In genomic region chr14:30641748-30642147, GRCm38 (mm10) we compare ENCODE assay signal across 17 mouse cellular contexts. TPM values are rescaled to one million over a fixed set of nuclear protein-coding genes. Genes with fewer than 3 reads are reported as not detected.
DNase-seq lines count a peak whose midpoint lies in the region; ATAC-seq and TF ChIP-seq lines count a peak whose summit lies in the region.
"Had no signal": no experiment of that assay in that cellular context is flagged by ENCODE, and none has a peak within 500 bp of the region (broad histone marks: within the 10 kb centered on the region; RNA-seq: fewer than 3 reads in every experiment).

No protein-coding gene starts in this region.

- no peak for ATAC-seq in heart, embryonic 16.5 days (replicated peaks; ENCODE audit: extremely low read depth, insufficient read depth, low FRiP score)
- no peak for ATAC-seq in stomach, postnatal 0 days (ENCODE audit: low FRiP score, low TSS enrichment)
- ATAC-seq: midbrain, embryonic 16.5 days; Patski had no signal

- WGBS in heart, embryonic 16.5 days: 65% methylated on average over 2 of the region's 2 CpGs
- WGBS in thymus, adult 2 months: 7% methylated on average over 2 of the region's 2 CpGs
- WGBS in stomach, postnatal 0 days: 56% methylated on average over 2 of the region's 2 CpGs

- no peak for DNase-seq in heart, postnatal 14 days
- DNase-seq in spleen, postnatal 36 days (ENCODE audit: low spot score in 2 of 2): peak; percentile 53 to 58
- DNase-seq in spleen, adult 18-20 months: no peak
- DNase-seq in thymus, adult 2 months: peak; percentile 51
- DNase-seq in right cerebral cortex, adult 18-20 months: no peak
- no peak for DNase-seq in stomach, postnatal 0 days (ENCODE audit: low spot score)
- no peak for DNase-seq in cerebellum, postnatal 10 days
- DNase-seq: cerebellum, adult 11 months; gastrocnemius, postnatal 36 days; kidney, adult 9 months; right cerebral cortex, postnatal 25 days had no signal

- H3K9me3 ChIP-seq in heart, embryonic 16.5 days (replicated peaks; ENCODE audit: control insufficient read depth, low read length): no peaks in the 10 kb centered on the region
- no peaks in the 10 kb centered on the region for H3K9me3 ChIP-seq in stomach, postnatal 0 days (ENCODE audit: control insufficient read depth, low read length)
- H3K9me3 ChIP-seq: hindbrain, embryonic 10.5 days had no signal

- no peaks in the 10 kb centered on the region for H3K27me3 ChIP-seq in heart, embryonic 16.5 days (ENCODE audit: control insufficient read depth, insufficient read depth, low read length)
- no peaks in the 10 kb centered on the region for H3K27me3 ChIP-seq in thymus, adult 2 months (ENCODE audit: control insufficient read depth, insufficient read depth, low read length)
- H3K27me3 ChIP-seq in stomach, postnatal 0 days (ENCODE audit: control insufficient read depth, insufficient read depth, low read length): no peaks in the 10 kb centered on the region
- H3K27me3 ChIP-seq: Patski had no signal

- peaks cover 23% of the 10 kb centered on the region for H3K4me1 ChIP-seq in heart, embryonic 16.5 days (ENCODE audit: control insufficient read depth, insufficient read depth, low read length)
- peaks cover 18% of the 10 kb centered on the region for H3K4me1 ChIP-seq in thymus, adult 2 months (replicated peaks; ENCODE audit: control insufficient read depth, insufficient read depth, low read length)
- no peaks in the 10 kb centered on the region for H3K4me1 ChIP-seq in stomach, postnatal 0 days (replicated peaks; ENCODE audit: control insufficient read depth, insufficient read depth)

- H3K4me3 ChIP-seq in heart, embryonic 16.5 days (ENCODE audit: low read length): no peak overlapping the region
- no peak overlapping the region for H3K4me3 ChIP-seq in thymus, adult 2 months (ENCODE audit: control insufficient read depth, insufficient read depth, low read length)
- H3K4me3 ChIP-seq in stomach, postnatal 0 days (ENCODE audit: low read depth, low read length): no peak overlapping the region
- H3K4me3 ChIP-seq: hindbrain, embryonic 10.5 days; layer of hippocampus, adult 2 months had no signal

- H3K27ac ChIP-seq in heart, embryonic 16.5 days (ENCODE audit: low read length): peak overlapping the region; percentile 34; the same call in 1 of the 2 replicates
- H3K27ac ChIP-seq in thymus, adult 2 months (ENCODE audit: control insufficient read depth, insufficient read depth, low read length): peak overlapping the region; percentile 98
- no peak overlapping the region for H3K27ac ChIP-seq in stomach, postnatal 0 days (replicated peaks)
- H3K27ac ChIP-seq: hindbrain, embryonic 10.5 days; layer of hippocampus, adult 2 months had no signal

- H3K9ac ChIP-seq in heart, embryonic 16.5 days (ENCODE audit: low read length): no peak overlapping the region
- no peak overlapping the region for H3K9ac ChIP-seq in stomach, postnatal 0 days (ENCODE audit: low read length)

- no peak for TF ChIP-seq EP300 in stomach, postnatal 0 days (optimal IDR thresholded peaks at IDR 0.05)

- intact Hi-C loops in heart, postnatal 14 days (cut with DNase I): no loop called here

- no peak for TF ChIP-seq POLR2A in thymus, adult 2 months (IDR thresholded peaks at IDR 0.05; ENCODE audit: control insufficient read depth, extremely low read depth, insufficient read depth, low read length, poor library complexity)

- no peak overlapping the region for H3K4me2 ChIP-seq in heart, embryonic 16.5 days (ENCODE audit: low read depth, low read length)
- H3K4me2 ChIP-seq in stomach, postnatal 0 days (replicated peaks; ENCODE audit: low read depth): no peak overlapping the region
- H3K4me2 ChIP-seq: heart, embryonic 11.5 days had no signal

- no peaks in the 10 kb centered on the region for H3K36me3 ChIP-seq in heart, embryonic 16.5 days (ENCODE audit: control insufficient read depth, insufficient read depth)
- no peaks in the 10 kb centered on the region for H3K36me3 ChIP-seq in thymus, adult 2 months (ENCODE audit: control insufficient read depth, insufficient read depth, low read length)
- no peaks in the 10 kb centered on the region for H3K36me3 ChIP-seq in stomach, postnatal 0 days (ENCODE audit: control insufficient read depth, insufficient read depth, low read length)
- H3K36me3 ChIP-seq: hindbrain, embryonic 10.5 days had no signal

- TF ChIP-seq CTCF in thymus, adult 2 months (IDR thresholded peaks at IDR 0.05; ENCODE audit: borderline replicate concordance, control insufficient read depth, extremely low read depth, insufficient read depth, low read length, poor library complexity): no peak
- no peak for TF ChIP-seq CTCF in stomach, postnatal 0 days (IDR thresholded peaks at IDR 0.05; ENCODE audit: low read depth)

RNA-seq across cellular contexts. Expression of gene Rft1, which starts 12.4 kb away (rescaled TPM):
- polyA plus RNA-seq in heart, embryonic 16.5 days (2015; fragmentation: Nextera tagmentation; extraction: Ambion mirVana): 11.0 and 11.3 TPM in 2 replicates
- 1 to 10 TPM; 9.2 to 9.5 TPM for total RNA-seq in heart, postnatal 14 days (2021)
- polyA plus RNA-seq in thymus, adult 2 months (2012; rRNA removed): 13.8 and 14.0 TPM in 2 replicates
- polyA plus RNA-seq in stomach, postnatal 0 days (2015; fragmentation: Nextera tagmentation; extraction: Ambion mirVana): 12.1 and 12.3 TPM in 2 replicates

RNA-seq across cellular contexts. Expression of gene Prkcd, which starts 15.7 kb away (rescaled TPM):
- polyA plus RNA-seq in heart, embryonic 16.5 days (2015; fragmentation: Nextera tagmentation; extraction: Ambion mirVana): 40.7 and 42.7 TPM in 2 replicates
- total RNA-seq in heart, postnatal 14 days (2021): 10 to 100 TPM; 14.3 to 15.7 TPM
- 201 and 214 TPM in 2 replicates for polyA plus RNA-seq in thymus, adult 2 months (2012; rRNA removed)
- polyA plus RNA-seq in stomach, postnatal 0 days (2015; fragmentation: Nextera tagmentation; extraction: Ambion mirVana): 62.8 and 72.3 TPM in 2 replicates

Comparison
In these comparisons a context has a peak if more than half of its experiments do, and no peak if none do; other contexts are left out.
1. DNase-seq: peak in spleen, postnatal 36 days (2 of 2) and thymus, adult 2 months (single experiment); none in heart, postnatal 14 days (0 of 2), spleen, adult 18-20 months (0 of 2), right cerebral cortex, adult 18-20 months (single experiment), stomach, postnatal 0 days (single experiment) and cerebellum, postnatal 10 days (0 of 2).